Mouse (Mus musculus) neural tube, embryonic 14.5 days (tissue): ENCODE data around the gene Shroom1. TPM values are rescaled to one million over a fixed set of nuclear protein-coding genes. Genes with fewer than 3 reads are reported as not detected.

Experiments
- ATAC-seq: fragments of 200-750 bp; cut with Nextera tagmentation; 2 replicates; pipeline ENCODE4 v1.8.0; 2017; ENCODE audit warnings: low read depth, mild to moderate bottlenecking, moderate TSS enrichment, moderate library complexity
- H3K27ac ChIP-seq: fragments of 300-500 bp; sonication (generic); 2 replicates; pipeline ENCODE4 v1.5.1; 2014; ENCODE audit warnings: low read depth, mild to moderate bottlenecking, control low read depth, low read length, moderate library complexity, mixed read lengths
- H3K27me3 ChIP-seq: fragments of 300-500 bp; sonication (generic); 2 replicates; pipeline ENCODE4 v1.6.1; 2014; ENCODE audit warnings: low read length; ENCODE audit not compliant: control insufficient read depth, insufficient read depth
- H3K36me3 ChIP-seq: fragments of 300-500 bp; sonication (generic); 2 replicates; pipeline ENCODE4 v1.6.1; 2014; ENCODE audit warnings: low read length, mixed read lengths; ENCODE audit not compliant: control insufficient read depth, insufficient read depth
- H3K4me1 ChIP-seq: fragments of 300-500 bp; sonication (generic); 2 replicates; pipeline ENCODE4 v1.6.1; 2014; ENCODE audit warnings: low read length; ENCODE audit not compliant: control insufficient read depth, insufficient read depth
- H3K4me2 ChIP-seq: fragments of 300-500 bp; sonication (generic); 2 replicates; pipeline ENCODE4 v1.6.1; 2014; ENCODE audit warnings: mild to moderate bottlenecking, low read depth, low read length, control low read depth
- H3K4me3 ChIP-seq: fragments of 300-500 bp; sonication (generic); 2 replicates; pipeline ENCODE4 v1.5.1; 2014; ENCODE audit warnings: low read depth, low read length, control low read depth, mixed read lengths
- H3K9ac ChIP-seq: fragments of 300-500 bp; sonication (generic); replicated peaks from 2 replicates; pipeline ENCODE4 v1.6.1; 2014; ENCODE audit warnings: low read depth, mild to moderate bottlenecking, control low read depth, low read length, mixed read lengths
- H3K9me3 ChIP-seq: fragments of 300-500 bp; sonication (generic); 2 replicates; pipeline ENCODE4 v1.6.1; 2016; ENCODE audit warnings: low read length; ENCODE audit not compliant: control insufficient read depth
- WGBS: fragments of 180-500 bp; shearing (Covaris S2); extraction: QIAGEN DNeasy Blood & Tissue Kit; methylation state at CpG from one replicate; pipeline ENCODE4 v1.1.7; 2014; 5-methylcytosine and 5-hydroxymethylcytosine counted together
- polyA plus RNA-seq: library from polyadenylated mRNA; unstranded; fragments of >200 nt; fragmentation: Nextera tagmentation; extraction: Ambion mirVana; gene quantifications from 2 replicates; pipeline ENCODE4 v1.2.1, GENCODE M21; 2014

The Shroom1 gene
- polyA plus RNA-seq, 1 experiment from 2014 or later: 1.8 TPM

DNA sequence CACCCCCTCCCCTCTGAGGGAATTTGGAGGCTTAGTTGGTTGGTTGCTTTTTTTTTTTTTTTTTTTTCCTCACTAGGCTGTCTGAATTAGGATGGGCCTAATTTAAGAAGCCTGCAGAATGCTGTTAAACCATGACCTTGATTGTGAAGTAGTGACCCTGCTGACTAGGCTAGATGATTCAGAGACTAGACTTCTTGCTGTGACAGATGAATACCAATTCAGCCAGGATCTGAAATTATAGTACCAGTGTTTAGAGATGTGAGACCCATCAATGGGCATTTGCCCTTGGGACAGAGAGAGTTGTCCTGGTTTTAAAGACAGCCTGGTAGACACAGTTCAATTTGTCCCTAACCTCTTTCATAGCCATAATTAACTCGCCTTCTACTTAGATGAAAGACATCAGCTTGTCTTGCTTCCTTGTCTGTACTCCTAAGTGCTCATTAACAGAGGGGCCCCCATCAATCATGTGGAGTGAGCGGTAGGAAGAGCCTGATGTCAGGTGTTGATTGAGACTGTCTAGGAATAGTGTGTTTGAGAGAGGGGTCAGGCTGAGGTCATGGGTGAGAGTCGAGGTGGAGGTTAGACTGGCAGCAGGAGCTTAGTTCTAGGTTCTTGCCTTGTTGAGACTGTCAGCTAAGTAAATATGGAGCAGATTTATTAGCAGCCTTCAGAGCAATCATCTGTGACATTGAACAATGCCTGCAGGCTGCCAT, 36.4 kb downstream of the Shroom1 start:
- no peak overlapping the region for H3K27ac ChIP-seq
- H3K4me2 ChIP-seq: no peak overlapping the region
- no peak for ATAC-seq
- 6% methylated on average over 3 of the region's 3 CpGs for WGBS
- H3K9me3 ChIP-seq: no peaks in the 10 kb centered on the region
- H3K9ac ChIP-seq: no peak overlapping the region
- H3K27me3 ChIP-seq: no peaks in the 10 kb centered on the region
- no peak overlapping the region for H3K4me3 ChIP-seq
- H3K36me3 ChIP-seq: no peaks in the 10 kb centered on the region
- peaks cover 3% of the 10 kb centered on the region; the same call in 1 of the 2 replicates for H3K4me1 ChIP-seq

DNA sequence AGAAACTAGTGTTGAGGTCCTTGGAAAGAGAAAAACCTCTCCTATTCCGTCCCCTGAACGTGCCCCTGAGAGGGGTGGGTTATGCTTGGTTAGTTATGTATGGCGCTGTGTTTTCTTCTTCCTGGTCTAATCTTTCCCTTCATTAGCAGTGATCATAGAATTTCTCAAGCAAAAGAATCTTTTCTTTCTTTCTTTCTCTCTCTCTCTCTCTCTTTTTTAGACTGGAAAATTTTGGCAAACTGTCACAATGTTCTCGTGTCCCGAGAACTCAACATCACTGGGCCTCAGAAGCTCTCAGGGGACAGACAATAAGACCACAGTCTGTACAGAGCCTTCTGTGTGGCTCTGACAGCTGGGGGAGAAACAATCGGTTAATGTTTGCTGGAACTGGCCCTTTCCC, 38.4 kb downstream of the Shroom1 start:
- Histone ChIP-seq H3K4me2 (no peak overlapping the region), H3K4me1 (peaks cover 3% of the 10 kb centered on the region; the same call in 1 of the 2 replicates), H3K27ac (no peak overlapping the region), H3K9me3 (no peaks in the 10 kb centered on the region), H3K36me3 (no peaks in the 10 kb centered on the region), H3K27me3 (no peaks in the 10 kb centered on the region), H3K9ac (no peak overlapping the region), H3K4me3 (no peak overlapping the region)
- ATAC-seq: no peak
- 21% methylated on average over 6 of the region's 6 CpGs for WGBS

GRCm38 (mm10) chr11:53496946-53497345, 39.9 kb downstream of the Shroom1 start:
- Histone ChIP-seq H3K9me3 (no peaks in the 10 kb centered on the region), H3K9ac (no peak overlapping the region), H3K27me3 (no peaks in the 10 kb centered on the region), H3K36me3 (no peaks in the 10 kb centered on the region), H3K4me2 (no peak overlapping the region), H3K4me1 (peaks cover 3% of the 10 kb centered on the region; the same call in 1 of the 2 replicates), H3K27ac (no peak overlapping the region), H3K4me3 (no peak overlapping the region)
- 77% methylated on average over 6 of the region's 6 CpGs for WGBS
- ATAC-seq: no peak

DNA sequence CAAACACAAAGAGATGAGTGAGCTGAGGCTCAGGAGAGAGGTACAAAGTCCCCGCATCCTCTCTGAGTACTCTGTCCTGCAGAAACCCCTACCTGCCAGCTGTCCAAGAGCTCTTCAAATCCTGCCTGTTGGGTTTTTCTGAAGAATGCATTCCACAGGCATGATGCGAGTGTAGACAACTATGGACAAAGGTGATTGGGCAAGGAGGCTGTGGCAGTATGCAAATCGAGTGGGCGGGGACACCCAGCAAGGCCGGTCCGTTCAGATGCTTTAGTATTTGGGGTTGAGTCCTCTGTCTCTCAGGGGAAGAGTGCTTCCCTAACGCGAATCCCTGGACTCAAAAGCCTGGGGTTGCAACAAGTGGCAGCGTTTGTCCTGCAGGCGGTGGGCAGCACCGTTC, 43.6 kb downstream of the Shroom1 start:
- H3K4me2 ChIP-seq: no peak overlapping the region
- H3K27ac ChIP-seq: no peak overlapping the region
- H3K4me1 ChIP-seq: peaks cover 3% of the 10 kb centered on the region; the same call in 1 of the 2 replicates
- no peak for ATAC-seq
- WGBS: 9% methylated on average over 11 of the region's 11 CpGs
- H3K36me3 ChIP-seq: no peaks in the 10 kb centered on the region
- H3K9ac ChIP-seq: no peak overlapping the region
- H3K9me3 ChIP-seq: no peaks in the 10 kb centered on the region
- H3K27me3 ChIP-seq: no peaks in the 10 kb centered on the region
- no peak overlapping the region for H3K4me3 ChIP-seq

GRCm38 (mm10) chr11:53502039-53502765, 45.2 kb downstream of the Shroom1 start:
- no peak overlapping the region for H3K27ac ChIP-seq
- H3K27me3 ChIP-seq: no peaks in the 10 kb centered on the region
- H3K36me3 ChIP-seq: no peaks in the 10 kb centered on the region
- no peak overlapping the region for H3K9ac ChIP-seq
- 89% methylated on average over 8 of the region's 8 CpGs for WGBS
- no peaks in the 10 kb centered on the region for H3K9me3 ChIP-seq
- no peaks in the 10 kb centered on the region for H3K4me1 ChIP-seq
- no peak overlapping the region for H3K4me3 ChIP-seq
- no peak for ATAC-seq
- no peak overlapping the region for H3K4me2 ChIP-seq

GRCm38 (mm10) chr11:53503738-53504137, 46.7 kb downstream of the Shroom1 start:
- Histone ChIP-seq H3K36me3 (no peaks in the 10 kb centered on the region), H3K4me1 (no peaks in the 10 kb centered on the region), H3K4me2 (no peak overlapping the region), H3K9ac (no peak overlapping the region), H3K27me3 (no peaks in the 10 kb centered on the region), H3K4me3 (no peak overlapping the region), H3K9me3 (no peaks in the 10 kb centered on the region), H3K27ac (no peak overlapping the region)
- no peak for ATAC-seq
- 87% methylated on average over 5 of the region's 5 CpGs for WGBS

DNA sequence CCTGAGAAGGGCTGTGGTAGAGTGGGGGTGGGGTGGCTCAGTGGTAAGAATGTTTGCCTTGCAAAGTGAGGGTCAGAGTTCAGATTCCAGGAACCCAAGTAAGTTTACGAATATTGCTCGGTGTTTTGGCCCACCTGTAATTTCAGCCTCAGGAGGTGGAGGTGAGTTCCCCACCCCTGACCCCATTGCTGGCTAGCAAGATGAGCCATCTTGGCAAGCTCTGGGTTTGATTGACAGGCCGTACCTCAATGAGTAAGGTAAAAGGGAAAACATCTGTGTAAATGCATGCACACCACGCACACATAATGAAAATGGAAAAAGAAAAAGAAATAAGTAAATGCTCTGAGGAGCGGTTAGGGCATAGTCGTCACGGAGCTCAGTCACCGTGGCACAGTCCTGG, 47.4 kb downstream of the Shroom1 start:
- WGBS: 94% methylated on average over 8 of the region's 8 CpGs
- ATAC-seq: no peak
- H3K4me2 ChIP-seq: no peak overlapping the region

DNA sequence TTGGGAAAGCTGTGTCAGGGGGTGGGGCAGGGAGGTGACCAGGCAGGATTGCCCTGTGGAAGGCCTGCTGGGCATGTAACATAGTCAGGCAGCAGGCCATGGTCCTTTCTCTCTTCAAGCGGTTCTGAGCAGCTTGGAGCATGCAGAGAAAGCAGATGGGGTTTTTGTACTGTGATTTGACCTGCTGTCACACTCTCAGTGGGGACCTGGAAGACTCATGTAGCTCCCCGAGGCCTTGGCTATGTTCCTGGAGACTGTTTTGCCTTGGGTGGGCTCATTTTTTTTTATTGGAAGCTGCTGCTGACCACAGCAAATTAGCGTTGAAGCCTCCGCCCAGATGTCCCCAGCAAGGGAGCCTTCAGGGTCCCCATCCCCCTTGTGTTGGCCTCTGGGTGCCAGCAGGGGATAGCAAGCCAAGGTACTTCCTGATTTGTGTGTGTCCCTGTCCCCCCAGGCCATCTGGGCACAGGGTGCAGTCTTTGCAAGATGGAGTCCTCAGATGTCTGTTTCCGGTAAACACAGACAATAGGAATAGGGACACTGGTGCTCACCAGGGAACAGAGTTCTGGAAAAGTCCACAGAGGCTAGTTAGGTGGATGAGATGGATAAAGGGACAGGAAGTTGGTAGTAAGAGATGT, 48.1 kb downstream of the Shroom1 start:
- no peaks in the 10 kb centered on the region for H3K27me3 ChIP-seq
- H3K4me2 ChIP-seq: no peak overlapping the region
- no peak overlapping the region for H3K27ac ChIP-seq
- no peak overlapping the region for H3K4me3 ChIP-seq
- H3K9me3 ChIP-seq: no peaks in the 10 kb centered on the region
- H3K9ac ChIP-seq: no peak overlapping the region
- H3K36me3 ChIP-seq: no peaks in the 10 kb centered on the region
- 40% methylated on average over 5 of the region's 5 CpGs for WGBS
- H3K4me1 ChIP-seq: no peaks in the 10 kb centered on the region
- ATAC-seq: no peak

More for the DNA sequence above, 47.4 kb downstream of the Shroom1 start:
- H3K27me3 ChIP-seq: no peaks in the 10 kb centered on the region
- H3K4me3 ChIP-seq: no peak overlapping the region
- H3K9ac ChIP-seq: no peak overlapping the region
- no peaks in the 10 kb centered on the region for H3K4me1 ChIP-seq
- no peaks in the 10 kb centered on the region for H3K36me3 ChIP-seq
- H3K9me3 ChIP-seq: no peaks in the 10 kb centered on the region
- H3K27ac ChIP-seq: no peak overlapping the region
